Mouse (Mus musculus): Measurements from ENCODE around the gene Asap2.

Asap2 gene

DNA sequence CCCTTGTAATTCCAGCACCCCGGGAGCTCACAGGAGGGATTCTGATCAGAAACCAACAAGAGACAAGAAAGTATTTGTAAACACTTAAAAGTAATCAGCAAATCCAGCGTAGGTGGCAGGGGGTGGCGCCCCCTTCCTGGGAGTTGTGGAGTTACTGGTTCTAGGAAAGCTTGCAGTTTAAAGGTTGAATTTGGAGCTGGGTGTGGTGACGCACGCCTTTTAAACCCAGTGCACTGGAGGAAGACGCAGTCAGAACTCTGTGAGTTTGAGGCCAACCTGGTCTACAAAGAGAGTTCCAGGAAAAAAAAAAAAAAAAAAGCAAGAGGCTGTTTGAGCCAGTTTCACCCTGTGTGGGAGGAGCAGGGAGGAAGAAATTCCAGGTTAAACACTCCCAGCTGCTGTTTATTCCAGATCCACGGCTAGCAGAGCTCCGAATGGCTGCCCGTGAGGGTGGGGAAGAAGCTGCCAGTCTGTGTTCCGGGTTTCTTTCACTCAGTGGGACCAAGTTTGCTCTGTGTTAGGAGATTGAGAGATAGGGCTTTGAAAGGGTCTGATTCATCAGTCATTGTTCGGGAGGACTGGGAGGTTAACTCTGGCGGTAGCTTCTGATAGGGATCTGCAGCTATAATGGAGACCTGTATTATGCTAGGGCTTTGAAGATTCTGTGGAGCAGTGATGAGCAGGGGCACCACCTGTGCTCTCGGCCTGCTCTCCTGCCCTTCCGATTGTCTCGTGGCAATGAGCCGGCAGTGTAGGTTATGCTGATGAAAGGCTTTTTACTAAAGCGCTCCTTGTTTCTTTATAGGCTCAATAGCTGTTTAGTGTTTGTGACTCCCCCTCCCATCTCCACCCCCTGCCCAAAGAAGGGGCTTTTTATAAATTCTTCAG lies 144.0 kb downstream of the Asap2 start:
- peak; percentile 33 for DNase-seq

GRCm38 (mm10) chr12:21135651-21136461 lies 145.6 kb downstream of the Asap2 start:
- DNase-seq = peak; percentile 64

- peak; percentile 52 for DNase-seq
Measured at GRCm38 (mm10) chr12:21136462-21136751, 146.1 kb downstream of the Asap2 start.

DNA sequence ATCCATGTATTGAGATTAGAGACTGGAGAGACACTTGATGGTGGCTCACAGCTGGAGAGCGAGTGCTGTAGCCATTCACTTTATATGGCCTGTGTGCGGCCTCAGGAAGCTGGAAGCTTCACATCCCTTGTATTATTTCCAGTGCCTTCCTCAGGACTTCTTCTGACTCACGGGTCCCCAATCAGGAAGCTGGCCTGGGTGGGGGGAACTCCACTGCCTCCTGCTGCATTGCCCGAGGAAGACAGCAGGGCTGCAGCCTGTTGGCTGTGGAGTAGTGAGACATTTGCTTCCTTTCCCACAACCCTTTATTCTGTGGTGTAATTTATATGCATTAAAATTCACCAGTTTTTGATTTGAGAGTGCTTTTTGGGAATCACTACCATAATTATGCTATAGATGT lies 149.3 kb downstream of the Asap2 start:
- peak; percentile 67 for DNase-seq

DNA sequence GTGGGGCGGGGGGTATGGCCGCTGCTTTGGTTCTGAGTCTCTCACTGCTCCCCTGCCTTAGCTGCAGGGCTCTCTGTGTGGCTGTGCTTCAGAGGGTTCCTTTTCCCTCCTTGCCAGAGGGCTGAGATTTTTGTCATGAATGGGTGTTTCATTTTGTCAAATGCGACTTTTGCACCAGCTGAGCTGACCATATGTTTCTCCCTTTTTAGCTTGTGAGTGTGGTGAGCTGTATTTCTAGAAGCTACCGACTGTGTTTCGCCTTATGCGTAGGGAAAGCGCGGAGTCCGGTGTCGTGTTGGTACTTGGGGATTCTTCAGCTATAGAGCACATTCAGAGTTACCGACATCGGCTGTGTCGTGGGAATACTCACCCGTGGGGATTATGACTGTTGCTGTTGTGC lies 149.9 kb downstream of the Asap2 start:
- no peak for DNase-seq

DNA sequence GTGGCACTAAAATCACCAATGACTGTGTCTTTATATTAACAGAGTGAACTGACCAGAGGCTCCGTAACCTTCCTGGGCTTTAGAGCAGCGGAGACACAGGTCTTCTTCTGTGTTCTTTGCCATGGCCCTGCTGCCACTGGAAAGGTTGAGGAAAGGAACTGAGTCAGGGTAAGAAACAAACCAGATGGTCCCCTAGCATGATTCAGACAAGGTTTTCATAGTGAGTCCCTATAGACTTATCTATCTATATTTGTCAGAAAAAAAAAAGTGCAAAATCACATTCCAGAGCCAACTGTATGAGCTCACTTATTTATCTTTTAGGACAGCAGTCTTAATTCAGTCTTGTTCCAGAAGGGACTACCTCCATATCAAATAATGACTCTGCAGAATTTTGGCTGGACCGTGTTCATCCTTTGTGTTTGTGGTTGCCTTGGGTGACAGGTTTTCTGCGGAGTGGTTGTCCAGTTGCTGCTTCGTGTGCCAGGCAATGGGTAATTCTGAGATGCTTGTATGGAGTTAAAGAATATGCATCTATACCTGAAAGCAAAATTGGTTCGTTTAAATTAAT lies 150.6 kb downstream of the Asap2 start:
- DNase-seq = no peak

GRCm38 (mm10) chr12:21141691-21142300 lies 151.5 kb downstream of the Asap2 start:
- DNase-seq = no peak

DNA sequence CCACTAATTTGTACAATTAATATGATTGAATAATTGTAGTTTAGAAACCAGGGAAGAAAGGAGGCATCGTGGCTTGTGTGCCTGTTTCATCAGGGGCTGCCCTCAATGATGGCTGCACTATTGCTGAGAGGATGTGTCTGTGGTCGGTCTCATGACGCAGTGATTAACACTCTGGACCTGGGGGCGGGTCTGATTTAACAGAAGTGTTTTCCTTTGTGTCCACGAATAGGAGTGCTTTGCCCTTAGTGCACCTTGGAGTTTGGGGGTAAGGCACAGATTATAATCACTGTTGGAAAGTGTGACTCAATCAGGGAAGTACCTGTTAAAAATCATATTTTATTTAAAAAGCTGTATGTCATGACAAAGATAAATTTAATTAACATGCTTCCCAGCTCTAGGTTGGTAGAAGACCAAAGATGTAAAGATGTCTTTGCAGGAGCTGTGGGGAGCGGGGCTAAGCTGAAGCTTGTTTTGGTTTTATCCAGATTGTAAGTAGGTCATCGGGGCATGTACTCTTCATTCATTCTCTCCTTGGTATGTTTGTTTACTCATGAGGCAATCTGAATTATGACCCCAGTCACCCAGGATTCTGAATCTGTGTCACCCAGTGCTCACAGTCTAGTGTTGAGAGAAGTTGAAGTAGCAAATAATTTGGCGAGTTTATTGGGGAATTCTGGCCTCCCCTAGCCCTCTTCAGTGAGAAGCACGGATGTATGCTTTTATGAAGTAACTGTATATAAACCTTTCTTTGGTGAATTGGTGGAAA lies 152.4 kb downstream of the Asap2 start:
- DNase-seq = no peak

DNA sequence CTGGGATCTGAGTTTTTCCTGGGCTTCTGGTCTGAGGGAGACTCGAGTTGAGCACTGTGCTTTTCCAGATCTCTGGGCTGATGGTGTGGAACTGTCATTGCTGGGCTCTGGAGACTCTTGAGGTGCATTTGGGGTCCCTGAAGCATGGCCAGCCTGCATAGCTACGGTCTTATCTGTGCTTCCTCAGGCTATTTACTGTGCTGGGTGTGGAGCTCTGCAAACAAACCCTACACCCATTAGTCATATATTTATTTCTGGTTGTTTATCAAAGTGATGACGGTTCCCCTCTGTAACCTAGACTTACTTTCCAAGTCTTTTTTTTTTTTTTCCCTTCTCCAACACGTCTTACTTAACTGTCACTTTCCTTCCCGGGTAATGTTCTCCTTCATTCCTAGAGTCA lies 154.3 kb downstream of the Asap2 start:
- DNase-seq = peak; percentile 40

GRCm38 (mm10) chr12:21145050-21145449 lies 154.8 kb downstream of the Asap2 start:
- DNase-seq = peak; percentile 40

DNA sequence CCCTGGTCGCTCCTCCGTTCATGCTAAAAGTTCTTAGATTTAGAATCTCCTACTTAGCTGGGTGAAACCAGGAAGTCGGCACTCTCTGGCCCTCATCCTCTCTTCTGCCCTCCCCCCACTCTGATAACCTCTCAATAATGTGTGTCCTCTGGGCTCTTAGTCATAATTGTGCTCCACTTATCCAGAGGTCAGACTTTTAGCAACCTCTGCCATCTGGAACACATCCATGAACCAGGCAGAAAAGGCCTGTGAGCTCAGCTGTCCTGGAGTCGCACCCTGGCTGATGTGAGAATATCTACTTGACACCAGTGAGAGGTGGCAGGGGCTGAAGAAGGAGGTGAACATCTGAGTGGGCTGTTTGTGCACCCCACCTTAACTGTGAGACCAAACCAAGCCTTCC lies 156.6 kb downstream of the Asap2 start:
- no peak for DNase-seq

GRCm38 (mm10) chr12:21153279-21153707 lies 163.0 kb downstream of the Asap2 start:
- no peak for DNase-seq

GRCm38 (mm10) chr12:21155062-21155461 lies 164.8 kb downstream of the Asap2 start:
- peak; percentile 70 for DNase-seq

- DNase-seq = peak; percentile 43
Measured at GRCm38 (mm10) chr12:21159304-21159703, 169.0 kb downstream of the Asap2 start.

- peak; percentile 50 for DNase-seq
Measured at GRCm38 (mm10) chr12:21160327-21160828, 170.1 kb downstream of the Asap2 start.

DNA sequence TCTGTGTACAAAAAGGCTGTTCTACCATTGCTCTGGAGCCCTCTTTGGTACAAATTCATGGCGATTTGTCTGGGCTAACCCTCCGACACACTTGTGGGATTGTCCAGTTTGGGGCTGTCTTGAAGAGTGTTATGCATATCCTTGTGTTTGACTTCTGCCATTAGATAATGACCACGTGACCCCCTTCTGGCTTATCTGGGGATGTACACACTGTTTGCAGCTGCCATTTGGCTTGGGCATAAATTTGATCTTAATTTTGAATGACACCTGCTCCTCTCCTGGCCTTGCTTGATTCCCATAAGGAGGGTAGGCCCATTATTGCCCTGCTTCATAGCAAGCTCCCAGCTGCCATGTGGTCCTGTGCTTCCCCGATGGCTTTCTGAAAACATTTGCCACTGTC lies 171.6 kb downstream of the Asap2 start:
- no peak for DNase-seq

- DNase-seq = no peak
Measured at GRCm38 (mm10) chr12:21163706-21164105, 173.4 kb downstream of the Asap2 start.

- DNase-seq = peak; percentile 22
Measured at GRCm38 (mm10) chr12:21164251-21164650, 174.0 kb downstream of the Asap2 start.

DNA sequence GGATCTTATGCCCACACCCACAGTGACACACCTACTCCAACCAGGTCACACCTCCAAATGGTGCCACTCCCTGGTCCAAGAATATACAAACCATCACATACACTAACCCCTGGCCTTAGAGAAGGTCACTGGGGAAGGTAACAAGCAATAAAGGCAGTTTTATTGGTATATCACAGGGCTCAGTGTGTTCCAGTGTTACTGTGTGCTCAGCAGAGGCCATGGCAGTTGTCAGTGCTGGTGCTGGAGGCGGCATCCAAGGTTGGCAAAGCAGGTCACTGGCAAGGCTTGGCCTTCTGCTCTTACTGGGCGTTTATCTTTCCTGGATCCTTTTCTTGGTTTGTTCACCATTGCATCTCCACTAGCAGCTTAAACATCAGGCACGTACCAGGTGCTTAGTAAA lies 174.9 kb downstream of the Asap2 start:
- no peak for DNase-seq

GRCm38 (mm10) chr12:21165891-21166342 lies 175.7 kb downstream of the Asap2 start:
- peak; percentile 36 for DNase-seq

GRCm38 (mm10) chr12:21166884-21167575 lies 176.8 kb downstream of the Asap2 start:
- DNase-seq = peak; percentile 24

DNA sequence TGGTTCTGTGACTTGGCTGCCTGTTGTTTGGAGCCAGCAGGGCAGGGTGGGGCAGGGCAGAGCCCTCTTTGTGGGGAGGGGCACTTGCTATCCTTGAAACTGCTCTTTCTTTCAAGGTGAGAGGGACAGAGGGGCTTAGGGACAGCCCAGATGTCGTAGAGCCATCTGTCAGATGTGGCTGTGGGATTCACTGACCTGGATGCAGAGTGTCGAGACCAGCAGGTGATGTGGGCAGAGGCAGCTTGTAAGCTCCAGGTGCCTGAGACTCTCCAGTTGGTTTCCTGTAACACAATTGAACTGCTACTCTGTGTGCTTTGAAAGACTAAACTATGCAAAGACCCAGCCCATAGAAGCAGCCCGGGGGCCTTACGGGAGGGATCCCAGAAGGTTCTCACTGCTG lies 177.5 kb downstream of the Asap2 start:
- DNase-seq = no peak
